Mouse (Mus musculus): Measurements from ENCODE around the gene Tmem220. TPM values are rescaled to one million over a fixed set of nuclear protein-coding genes. Genes with fewer than 3 reads are reported as not detected.

Tmem220 gene
- total and polyA plus RNA-seq, 3 experiments, result 0.30 to 1.6 (median 0.36) TPM

DNA sequence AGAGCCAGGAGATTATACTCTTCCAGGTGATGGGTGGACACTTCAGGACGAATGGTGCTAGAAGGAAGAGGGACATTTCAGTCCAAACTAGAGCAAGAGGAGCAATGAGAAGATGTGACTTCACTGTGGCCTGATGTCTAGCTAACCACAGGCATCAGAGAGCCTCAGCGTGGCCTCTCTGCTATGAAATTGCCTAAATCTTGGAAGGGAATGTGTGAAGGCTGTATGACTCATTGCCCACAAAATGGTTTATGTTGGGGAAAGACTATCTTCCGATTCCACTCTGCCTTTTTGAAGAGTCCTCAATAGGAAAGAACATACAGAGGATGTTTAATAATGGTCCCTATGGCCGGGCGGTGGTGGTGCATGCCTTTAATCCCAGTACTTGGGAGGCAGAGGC, 51.8 kb downstream of the Tmem220 start:
- H3K4me3 ChIP-seq (replicated peaks in 1 of 3; ENCODE audit: low read depth in 2 of 3, low read length in 2 of 3, poor library complexity in 1 of 3), result no peak overlapping the region
- H3K27me3 ChIP-seq (replicated peaks), result peaks cover 38% of the 10 kb centered on the region
- no peak overlapping the region for H3K9ac ChIP-seq (ENCODE audit: insufficient read depth, low read depth)
- no peak overlapping the region for H3K27ac ChIP-seq (ENCODE audit: insufficient read depth, low read depth)
- no peaks in the 10 kb centered on the region for H3K9me3 ChIP-seq (replicated peaks; ENCODE audit: low read length)
- in situ Hi-C loops (cut with MboI; ENCODE audit: low pct_ligation_motif_present, low pct_unique_long_range_greater_than_20kb, low sequenced_read_pairs), result loop anchor here (5.0 kb wide), 1 partner anchor 169 kb away; no protein-coding TSS in a partner anchor
- dilution Hi-C loops (cut with MboI; ENCODE audit: extremely low pct_ligation_motif_present, extremely low pct_unique_long_range_greater_than_20kb, low sequenced_read_pairs), result no loop called here
- H3K4me2 ChIP-seq (ENCODE audit: insufficient read depth, low read depth, poor library complexity, severe bottlenecking), result no peak overlapping the region
- TF ChIP-seq ZMIZ1 (IDR thresholded peaks at IDR 0.05; ENCODE audit: low read depth, low read length) (no peak), HCFC1 (IDR thresholded peaks at IDR 0.05; ENCODE audit: low read depth, low read length) (no peak), EP300 (IDR thresholded peaks at IDR 0.05; ENCODE audit: low read length) (no peak), MAX (IDR thresholded peaks at IDR 0.05; ENCODE audit: low read length) (no peak), BHLHE40 (IDR thresholded peaks at IDR 0.05; ENCODE audit: low read depth, low read length) (no peak), SIN3A (IDR thresholded peaks at IDR 0.05; ENCODE audit: low read length) (no peak), PAX5 (IDR thresholded peaks at IDR 0.05; ENCODE audit: low read length) (no peak), CHD2 (IDR thresholded peaks at IDR 0.05; ENCODE audit: low read length) (no peak), GABPA (IDR thresholded peaks at IDR 0.05; ENCODE audit: insufficient replicate concordance, low read depth, low read length) (no peak), MAFK (IDR thresholded peaks at IDR 0.05; ENCODE audit: insufficient replicate concordance, low read length) (no peak), MAZ (IDR thresholded peaks at IDR 0.05; ENCODE audit: low read depth, low read length) (no peak), ELF1 (IDR thresholded peaks at IDR 0.05; ENCODE audit: low read depth, low read length) (no peak), TCF12 (IDR thresholded peaks at IDR 0.05; ENCODE audit: low read depth, low read length) (no peak), CTCF (conservative IDR thresholded peaks at IDR 0.05 in 1 of 2, IDR thresholded peaks at IDR 0.05 in 1 of 2; ENCODE audit: low read depth in 2 of 2, low read length in 2 of 2) (no peak), SMC3 (IDR thresholded peaks at IDR 0.05; ENCODE audit: low read depth, low read length) (no peak), JUND (conservative IDR thresholded peaks at IDR 0.05; ENCODE audit: low read depth, low read length) (no peak), MXI1 (IDR thresholded peaks at IDR 0.05; ENCODE audit: low read depth, low read length) (no peak), RCOR1 (conservative IDR thresholded peaks at IDR 0.05; ENCODE audit: low read depth, low read length) (no peak)
- peaks cover 3 to 15% of the 10 kb centered on the region in 2 experiments; a peak in 2 of 4 replicates for H3K4me1 ChIP-seq (ENCODE audit: control insufficient read depth in 1 of 2, insufficient read depth in 2 of 2)
- no peak for DNase-seq (ENCODE audit: extremely low read depth)
- no peaks in the 10 kb centered on the region for H3K79me2 ChIP-seq (replicated peaks; ENCODE audit: control insufficient read depth, extremely low read depth, insufficient read depth, poor library complexity, severe bottlenecking)
- no peaks in the 10 kb centered on the region for H3K36me3 ChIP-seq (replicated peaks in 1 of 2; ENCODE audit: control insufficient read depth in 1 of 2, insufficient read depth in 1 of 2, low read length in 1 of 2)

DNA sequence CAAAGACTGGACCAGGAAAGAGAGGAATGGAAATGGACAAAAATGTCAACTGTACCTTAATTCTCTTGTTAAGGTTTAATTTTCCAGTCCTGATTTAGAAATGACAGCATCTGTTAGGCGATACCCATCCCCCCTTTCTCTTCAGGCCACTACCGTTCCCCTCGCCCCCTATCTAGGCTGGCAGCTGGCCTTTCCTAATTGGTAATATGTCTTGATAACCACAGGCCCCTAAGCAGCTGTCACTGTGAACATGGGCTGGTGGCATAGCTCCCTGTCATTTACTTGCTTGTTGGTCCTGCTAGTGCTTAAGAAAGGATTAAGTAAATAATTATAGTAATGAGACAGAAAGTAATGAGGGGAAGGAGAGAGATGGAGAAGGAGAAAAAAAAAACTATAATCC, 52.5 kb downstream of the Tmem220 start:
- Histone ChIP-seq H3K79me2 (replicated peaks; ENCODE audit: control insufficient read depth, extremely low read depth, insufficient read depth, poor library complexity, severe bottlenecking) (no peaks in the 10 kb centered on the region), H3K4me1 (ENCODE audit: control insufficient read depth in 1 of 2, insufficient read depth in 2 of 2) (peaks cover 8 to 21% of the 10 kb centered on the region in 2 experiments), H3K9me3 (replicated peaks; ENCODE audit: low read length) (no peaks in the 10 kb centered on the region), H3K27me3 (replicated peaks) (peaks cover 37% of the 10 kb centered on the region), H3K4me3 (replicated peaks in 1 of 3; ENCODE audit: low read depth in 2 of 3, low read length in 2 of 3, poor library complexity in 1 of 3) (no peak overlapping the region), H3K27ac (ENCODE audit: insufficient read depth, low read depth) (no peak overlapping the region), H3K36me3 (replicated peaks in 1 of 2; ENCODE audit: control insufficient read depth in 1 of 2, insufficient read depth in 1 of 2, low read length in 1 of 2) (no peaks in the 10 kb centered on the region), H3K4me2 (ENCODE audit: insufficient read depth, low read depth, poor library complexity, severe bottlenecking) (no peak overlapping the region), H3K9ac (ENCODE audit: insufficient read depth, low read depth) (no peak overlapping the region)
- TF ChIP-seq POLR2A (IDR thresholded peaks at IDR 0.05; ENCODE audit: low read depth, low read length) (no peak), USF1 (IDR thresholded peaks at IDR 0.05; ENCODE audit: low read depth, low read length) (no peak), MXI1 (IDR thresholded peaks at IDR 0.05; ENCODE audit: low read depth, low read length) (no peak), ELF1 (IDR thresholded peaks at IDR 0.05; ENCODE audit: low read depth, low read length) (no peak), SMC3 (IDR thresholded peaks at IDR 0.05; ENCODE audit: low read depth, low read length) (no peak), EP300 (IDR thresholded peaks at IDR 0.05; ENCODE audit: low read length) (no peak), MAZ (IDR thresholded peaks at IDR 0.05; ENCODE audit: low read depth, low read length) (no peak), NRF1 (IDR thresholded peaks at IDR 0.05; ENCODE audit: low read depth, low read length) (no peak), RCOR1 (conservative IDR thresholded peaks at IDR 0.05; ENCODE audit: low read depth, low read length) (no peak), ZNF384 (IDR thresholded peaks at IDR 0.05; ENCODE audit: low read depth, low read length) (no peak), RAD21 (IDR thresholded peaks at IDR 0.05; ENCODE audit: low read depth, low read length) (no peak), UBTF (IDR thresholded peaks at IDR 0.05; ENCODE audit: low read depth, low read length) (no peak), JUN (IDR thresholded peaks at IDR 0.05; ENCODE audit: insufficient read depth, low read depth, low read length) (no peak), PAX5 (IDR thresholded peaks at IDR 0.05; ENCODE audit: low read length) (no peak), ZC3H11A (IDR thresholded peaks at IDR 0.05; ENCODE audit: low read depth, low read length) (no peak), CHD2 (IDR thresholded peaks at IDR 0.05; ENCODE audit: low read length) (no peak), IRF4 (IDR thresholded peaks at IDR 0.05; ENCODE audit: low read depth, low read length) (no peak)
- no peak for DNase-seq (ENCODE audit: extremely low read depth)
- in situ Hi-C loops (cut with MboI; ENCODE audit: low pct_ligation_motif_present, low pct_unique_long_range_greater_than_20kb, low sequenced_read_pairs) (loop anchor here (5.0 kb wide), 1 partner anchor 170 kb away; no protein-coding TSS in a partner anchor), dilution Hi-C loops (cut with MboI; ENCODE audit: extremely low pct_ligation_motif_present, extremely low pct_unique_long_range_greater_than_20kb, low sequenced_read_pairs) (no loop called here)

Measured in CH12.LX (cell line).